Comparison of ENCODE assay signal across 16 mouse cellular contexts in genomic region chr14:48583516-48583915, GRCm38 (mm10).
"Had no signal": no experiment of that assay in that cellular context is flagged by ENCODE, and none has a peak within 500 bp of the region (broad histone marks: within the 10 kb centered on the region; RNA-seq: fewer than 3 reads in every experiment).

No protein-coding gene starts in this region.

- H3K9ac ChIP-seq: neural tube, embryonic 12.5 days; neural tube, embryonic 13.5 days; neural tube, embryonic 15.5 days; stomach, embryonic 15.5 days had no signal

- H3K27ac ChIP-seq: neural tube, embryonic 12.5 days; neural tube, embryonic 13.5 days; neural tube, embryonic 15.5 days; stomach, embryonic 15.5 days; stomach, postnatal 0 days had no signal

- H3K4me3 ChIP-seq: neural tube, embryonic 12.5 days; neural tube, embryonic 13.5 days; neural tube, embryonic 15.5 days; stomach, embryonic 15.5 days had no signal

- DNase-seq: retina, postnatal 1 day; right cerebral cortex, adult 18-20 months; right cerebral cortex, postnatal 14 days; right cerebral cortex, postnatal 25 days; right cerebral cortex, postnatal 4 days; spleen, adult 18-20 months; thymus, adult 18-20 months; thymus, adult 2 months; thymus, postnatal 14 days; thymus, postnatal 25 days; thymus, postnatal 36 days had no signal

- H3K27me3 ChIP-seq: neural tube, embryonic 12.5 days; stomach, embryonic 15.5 days had no signal

- H3K4me1 ChIP-seq: neural tube, embryonic 12.5 days; neural tube, embryonic 13.5 days; neural tube, embryonic 15.5 days; stomach, embryonic 15.5 days had no signal

- H3K9me3 ChIP-seq: neural tube, embryonic 12.5 days; neural tube, embryonic 13.5 days; neural tube, embryonic 15.5 days; stomach, embryonic 15.5 days had no signal

- H3K36me3 ChIP-seq: neural tube, embryonic 12.5 days; neural tube, embryonic 13.5 days; neural tube, embryonic 15.5 days; stomach, embryonic 15.5 days had no signal
